Mouse (Mus musculus) monocyte, adult 2 months (primary cell): ENCODE results near the gene Mid2.
"Not testable (repeated sequence)": the region's sequence is repeated elsewhere in the genome, so short reads cannot be mapped to it uniquely, and the experiment has no call there.

Experiments used
- DNase-seq, 2 experiments: peaks; one replicate each; pipeline ENCODE4 v3.0.0; 2022; ENCODE audit warnings: low spot score in 2 of 2, low read depth in 1 of 2

Gene Mid2

GRCm38 (mm10) chrX:140664479-140665241 lies at the start of gene Mid2:
TSS of gene Mid2 (plus strand) at chrX:140664599.
- DNase-seq: no peak

GRCm38 (mm10) chrX:140624875-140625594 lies 39.4 kb upstream of the Mid2 start:
- DNase-seq: no peak

- DNase-seq: no peak
Observed at GRCm38 (mm10) chrX:140638028-140638427, 26.4 kb upstream of the Mid2 start.

GRCm38 (mm10) chrX:140639592-140639991 lies 24.8 kb upstream of the Mid2 start:
- DNase-seq: no peak

GRCm38 (mm10) chrX:140660731-140661130 lies 3.7 kb upstream of the Mid2 start:
- DNase-seq: no peak

- no peak for DNase-seq
Observed at GRCm38 (mm10) chrX:140663516-140663915, 883 bp upstream of the Mid2 start.

- DNase-seq: no peak
Observed at GRCm38 (mm10) chrX:140665242-140665810, 927 bp downstream of the Mid2 start.

GRCm38 (mm10) chrX:140675444-140675843 lies 11.0 kb downstream of the Mid2 start:
- no peak for DNase-seq

GRCm38 (mm10) chrX:140688335-140688734 lies 23.9 kb downstream of the Mid2 start:
- no peak for DNase-seq

- DNase-seq: not testable (repeated sequence)
Observed at GRCm38 (mm10) chrX:140697872-140698463, 33.6 kb downstream of the Mid2 start.

- DNase-seq: no peak
Observed at GRCm38 (mm10) chrX:140703224-140703623, 38.8 kb downstream of the Mid2 start.

GRCm38 (mm10) chrX:140706077-140706476 lies 41.7 kb downstream of the Mid2 start:
- DNase-seq: no peak

GRCm38 (mm10) chrX:140722400-140722799 lies 58.0 kb downstream of the Mid2 start:
- no peak for DNase-seq

- DNase-seq: no peak
Observed at GRCm38 (mm10) chrX:140738986-140739385, 74.6 kb downstream of the Mid2 start.

GRCm38 (mm10) chrX:140743213-140743612 lies 78.8 kb downstream of the Mid2 start:
- DNase-seq: no peak

GRCm38 (mm10) chrX:140769794-140770193 lies 105.4 kb downstream of the Mid2 start:
- no peak for DNase-seq

- DNase-seq: no peak
Observed at GRCm38 (mm10) chrX:140805340-140805739, 140.9 kb downstream of the Mid2 start.

- DNase-seq: no peak
Observed at GRCm38 (mm10) chrX:140813312-140814006, 149.1 kb downstream of the Mid2 start, which contains the start of gene Tex13b. TSS of gene Tex13b (minus strand) at chrX:140813433.
